Mouse (Mus musculus): ENCODE results near the gene Vps11. TPM values are rescaled to one million over a fixed set of nuclear protein-coding genes. Genes with fewer than 3 reads are reported as not detected.
A peak's percentile ranks its signal among the peaks of the same experiment; 100 is the strongest.

Vps11 gene
- polyA plus RNA-seq, 1 experiment from 2014 or later, result 35.2 TPM

GRCm38 (mm10) chr9:44318076-44318825 lies 43.2 kb downstream of the Vps11 start:
- WGBS, result 66% methylated on average over 5 of the region's 5 CpGs
- Histone ChIP-seq H3K4me2 (replicated peaks) (peak overlapping the region; percentile 95), H3K36me3 (peaks cover 38% of the 10 kb centered on the region), H3K27me3 (no peaks in the 10 kb centered on the region), H3K9ac (peak overlapping the region; percentile 96), H3K27ac (no peak overlapping the region), H3K4me3 (peak overlapping the region; percentile 97), H3K4me1 (peaks cover 31% of the 10 kb centered on the region), H3K9me3 (replicated peaks) (no peaks in the 10 kb centered on the region)
- no peak for ATAC-seq (ENCODE audit: low FRiP score)

GRCm38 (mm10) chr9:44317452-44317851 lies 44.0 kb downstream of the Vps11 start:
- no peak for ATAC-seq (ENCODE audit: low FRiP score)
- no peak overlapping the region for H3K27ac ChIP-seq
- 70% methylated on average over 4 of the region's 4 CpGs for WGBS
- no peak overlapping the region for H3K4me3 ChIP-seq
- no peaks in the 10 kb centered on the region for H3K27me3 ChIP-seq
- H3K9me3 ChIP-seq (replicated peaks), result no peaks in the 10 kb centered on the region
- peaks cover 44% of the 10 kb centered on the region for H3K36me3 ChIP-seq
- H3K4me1 ChIP-seq, result peaks cover 31% of the 10 kb centered on the region
- no peak overlapping the region for H3K9ac ChIP-seq
- no peak overlapping the region for H3K4me2 ChIP-seq (replicated peaks)

- peaks cover 9% of the 10 kb centered on the region; the same call in 1 of the 2 replicates for H3K27me3 ChIP-seq
- no peak overlapping the region for H3K4me2 ChIP-seq (replicated peaks)
- peaks cover 49% of the 10 kb centered on the region for H3K36me3 ChIP-seq
- H3K9me3 ChIP-seq (replicated peaks), result no peaks in the 10 kb centered on the region
- ATAC-seq (ENCODE audit: low FRiP score), result no peak
- peaks cover 38% of the 10 kb centered on the region for H3K4me1 ChIP-seq
- H3K4me3 ChIP-seq, result no peak overlapping the region
- H3K9ac ChIP-seq, result no peak overlapping the region
- H3K27ac ChIP-seq, result no peak overlapping the region
- 90% methylated on average over 18 of the region's 18 CpGs for WGBS
Observed at GRCm38 (mm10) chr9:44314910-44315309, 46.6 kb downstream of the Vps11 start.

GRCm38 (mm10) chr9:44314257-44314547 lies 47.3 kb downstream of the Vps11 start:
- no peaks in the 10 kb centered on the region for H3K9me3 ChIP-seq (replicated peaks)
- no peak for ATAC-seq (ENCODE audit: low FRiP score)
- peaks cover 49% of the 10 kb centered on the region for H3K36me3 ChIP-seq
- peaks cover 34% of the 10 kb centered on the region for H3K4me1 ChIP-seq
- peaks cover 9% of the 10 kb centered on the region; the same call in 1 of the 2 replicates for H3K27me3 ChIP-seq
- 70% methylated on average over 4 of the region's 4 CpGs for WGBS
- no peak overlapping the region for H3K9ac ChIP-seq
- no peak overlapping the region for H3K27ac ChIP-seq
- H3K4me3 ChIP-seq, result no peak overlapping the region
- no peak overlapping the region for H3K4me2 ChIP-seq (replicated peaks)

- no peak overlapping the region for H3K9ac ChIP-seq
- peaks cover 9% of the 10 kb centered on the region; the same call in 1 of the 2 replicates for H3K27me3 ChIP-seq
- H3K4me2 ChIP-seq (replicated peaks), result no peak overlapping the region
- H3K9me3 ChIP-seq (replicated peaks), result no peaks in the 10 kb centered on the region
- H3K27ac ChIP-seq, result no peak overlapping the region
- H3K4me3 ChIP-seq, result no peak overlapping the region
- WGBS, result 76% methylated on average over 19 of the region's 19 CpGs
- peaks cover 28% of the 10 kb centered on the region for H3K4me1 ChIP-seq
- no peak for ATAC-seq (ENCODE audit: low FRiP score)
- H3K36me3 ChIP-seq, result peaks cover 49% of the 10 kb centered on the region
Observed at GRCm38 (mm10) chr9:44313476-44314256, 47.8 kb downstream of the Vps11 start.

- Histone ChIP-seq H3K27ac (no peak overlapping the region; the same call in 1 of the 2 replicates), H3K27me3 (peaks cover 9% of the 10 kb centered on the region; the same call in 1 of the 2 replicates), H3K4me2 (replicated peaks) (no peak overlapping the region; the same call in 1 of the 2 replicates), H3K4me3 (no peak overlapping the region), H3K9me3 (replicated peaks) (no peaks in the 10 kb centered on the region), H3K36me3 (peaks cover 43% of the 10 kb centered on the region), H3K9ac (no peak overlapping the region), H3K4me1 (0 out of 2 replicates have a peak, but pooled peaks cover 13% of the 10 kb centered on the region)
- peak; percentile 56; the same call in 1 of the 2 replicates for ATAC-seq (ENCODE audit: low FRiP score)
- 8% methylated on average over 27 of the region's 27 CpGs for WGBS
Observed at GRCm38 (mm10) chr9:44311136-44312134, 50.0 kb downstream of the Vps11 start.

GRCm38 (mm10) chr9:44310750-44311135 lies 50.7 kb downstream of the Vps11 start:
- no peaks in the 10 kb centered on the region for H3K9me3 ChIP-seq (replicated peaks)
- H3K36me3 ChIP-seq, result peaks cover 37% of the 10 kb centered on the region
- no peak for ATAC-seq (ENCODE audit: low FRiP score)
- peaks cover 9% of the 10 kb centered on the region; the same call in 1 of the 2 replicates for H3K27me3 ChIP-seq
- H3K27ac ChIP-seq, result no peak overlapping the region
- no peak overlapping the region for H3K9ac ChIP-seq
- H3K4me1 ChIP-seq, result 0 out of 2 replicates have a peak, but pooled peaks cover 13% of the 10 kb centered on the region
- H3K4me2 ChIP-seq (replicated peaks), result no peak overlapping the region; the same call in 1 of the 2 replicates
- H3K4me3 ChIP-seq, result no peak overlapping the region
- 26% methylated on average over 10 of the region's 10 CpGs for WGBS

- Histone ChIP-seq H3K4me3 (no peak overlapping the region), H3K9me3 (replicated peaks) (no peaks in the 10 kb centered on the region), H3K36me3 (peaks cover 27% of the 10 kb centered on the region), H3K9ac (no peak overlapping the region), H3K27ac (no peak overlapping the region), H3K4me2 (replicated peaks) (no peak overlapping the region), H3K27me3 (peaks cover 9% of the 10 kb centered on the region; the same call in 1 of the 2 replicates), H3K4me1 (peaks cover 15% of the 10 kb centered on the region)
- ATAC-seq (ENCODE audit: low FRiP score), result no peak
- 68% methylated on average over 3 of the region's 3 CpGs for WGBS
Observed at GRCm38 (mm10) chr9:44309756-44310155, 51.7 kb downstream of the Vps11 start.

- peaks cover 20% of the 10 kb centered on the region for H3K4me1 ChIP-seq
- 92% methylated on average over 2 of the region's 2 CpGs for WGBS
- H3K9ac ChIP-seq, result no peak overlapping the region
- no peaks in the 10 kb centered on the region for H3K9me3 ChIP-seq (replicated peaks)
- H3K4me2 ChIP-seq (replicated peaks), result no peak overlapping the region
- H3K27me3 ChIP-seq, result peaks cover 9% of the 10 kb centered on the region; the same call in 1 of the 2 replicates
- H3K36me3 ChIP-seq, result peaks cover 10% of the 10 kb centered on the region
- H3K4me3 ChIP-seq, result no peak overlapping the region
- ATAC-seq (ENCODE audit: low FRiP score), result no peak
- H3K27ac ChIP-seq, result no peak overlapping the region
Observed at GRCm38 (mm10) chr9:44307248-44307647, 54.2 kb downstream of the Vps11 start.

- H3K4me2 ChIP-seq (replicated peaks), result no peak overlapping the region
- H3K4me1 ChIP-seq, result peaks cover 16% of the 10 kb centered on the region
- no peak overlapping the region for H3K9ac ChIP-seq
- ATAC-seq (ENCODE audit: low FRiP score), result no peak
- H3K9me3 ChIP-seq (replicated peaks), result no peaks in the 10 kb centered on the region
- 91% methylated on average over 6 of the region's 6 CpGs for WGBS
- peaks cover 6% of the 10 kb centered on the region; the same call in 1 of the 2 replicates for H3K27me3 ChIP-seq
- no peak overlapping the region for H3K27ac ChIP-seq
- no peak overlapping the region for H3K4me3 ChIP-seq
- H3K36me3 ChIP-seq, result peaks cover 16% of the 10 kb centered on the region
Observed at GRCm38 (mm10) chr9:44306532-44306931, 54.9 kb downstream of the Vps11 start.

- Histone ChIP-seq H3K36me3 (peaks cover 20% of the 10 kb centered on the region), H3K9me3 (replicated peaks) (no peaks in the 10 kb centered on the region), H3K4me1 (peaks cover 8% of the 10 kb centered on the region), H3K4me3 (peak within 1 kb of the TSS; percentile 95), H3K4me2 (replicated peaks) (peak within 1 kb of the TSS; percentile 58), H3K27ac (peak within 1 kb of the TSS; percentile 84), H3K27me3 (no peaks in the 10 kb centered on the region), H3K9ac (peak within 1 kb of the TSS; percentile 95)
- ATAC-seq (ENCODE audit: low FRiP score), result peak; percentile 99
- under 1% methylated on average over 52 of the region's 54 CpGs for WGBS
Observed at GRCm38 (mm10) chr9:44305466-44306079, 55.9 kb downstream of the Vps11 start, which contains the start of gene Hinfp. TSS of gene Hinfp (minus strand) at chr9:44305671.
